Mouse (Mus musculus): Measurements from ENCODE around the gene Ctdnep1.
"Not testable (repeated sequence)": the region's sequence is repeated elsewhere in the genome, so short reads cannot be mapped to it uniquely, and the experiment has no call there.

The Ctdnep1 gene

GRCm38 (mm10) chr11:69950807-69951459 lies 30.0 kb upstream of the Ctdnep1 start:
- no peak for DNase-seq (ENCODE audit: inconsistent ontology term)

GRCm38 (mm10) chr11:69952274-69952673 lies 28.7 kb upstream of the Ctdnep1 start:
- no peak for DNase-seq (ENCODE audit: inconsistent ontology term)

- no peak for DNase-seq (ENCODE audit: inconsistent ontology term)
These were observed 27.6 kb upstream of the Ctdnep1 start for GRCm38 (mm10) chr11:69953267-69953915.

DNA sequence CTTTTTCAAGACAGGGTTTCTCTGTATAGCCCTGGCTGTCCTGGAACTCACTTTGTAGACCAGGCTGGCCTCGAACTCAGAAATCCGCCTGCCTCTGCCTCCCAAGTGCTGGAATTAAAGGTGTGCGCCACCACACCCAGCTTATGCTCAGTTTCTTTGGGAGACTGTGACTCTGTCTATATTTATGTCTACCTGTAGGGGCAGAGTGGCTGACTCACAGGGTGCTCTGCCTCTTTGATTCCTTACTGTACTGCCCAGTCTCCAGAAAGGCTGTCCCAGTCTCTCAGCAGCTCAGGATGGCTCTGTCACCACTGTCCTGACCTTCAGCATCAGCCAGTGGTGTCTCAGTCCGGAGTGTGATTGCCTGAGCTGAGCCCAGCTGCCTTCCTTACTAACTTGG lies 25.3 kb upstream of the Ctdnep1 start:
- not testable (repeated sequence) for DNase-seq (ENCODE audit: inconsistent ontology term)

DNA sequence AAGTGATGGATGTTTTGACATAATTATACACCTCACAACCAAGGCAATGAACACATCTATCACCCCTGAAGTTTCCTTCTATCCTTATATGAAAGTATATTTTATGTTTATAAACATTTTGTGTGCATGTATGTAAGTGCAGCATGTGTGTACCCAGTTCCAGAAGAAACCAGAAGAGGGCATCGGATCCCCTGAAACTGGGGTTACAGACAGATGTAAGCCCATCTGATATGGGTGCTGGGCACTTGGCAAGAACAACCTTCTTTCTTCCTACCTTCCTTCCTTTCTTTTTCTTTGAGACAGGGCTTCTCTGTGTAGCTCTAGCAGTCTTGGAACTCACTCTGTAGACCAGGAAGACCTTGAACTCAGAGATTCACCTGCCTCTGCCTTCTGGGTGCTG lies 24.7 kb upstream of the Ctdnep1 start:
- DNase-seq (ENCODE audit: inconsistent ontology term): no peak

GRCm38 (mm10) chr11:69960616-69961015 lies 20.3 kb upstream of the Ctdnep1 start:
- no peak for DNase-seq (ENCODE audit: inconsistent ontology term)

- DNase-seq (ENCODE audit: inconsistent ontology term): no peak
These were observed 19.1 kb upstream of the Ctdnep1 start for GRCm38 (mm10) chr11:69961841-69962240.

GRCm38 (mm10) chr11:69964650-69965270 lies 16.2 kb upstream of the Ctdnep1 start, which contains the start of gene Cldn7:
Gene Cldn7 (plus strand): TSS chr11:69964779.
- DNase-seq (ENCODE audit: inconsistent ontology term): no peak

GRCm38 (mm10) chr11:69965271-69966005 lies 15.5 kb upstream of the Ctdnep1 start:
- DNase-seq (ENCODE audit: inconsistent ontology term): no peak

GRCm38 (mm10) chr11:69966006-69966859 lies 14.7 kb upstream of the Ctdnep1 start:
- peak; percentile 36 for DNase-seq (ENCODE audit: inconsistent ontology term)

DNA sequence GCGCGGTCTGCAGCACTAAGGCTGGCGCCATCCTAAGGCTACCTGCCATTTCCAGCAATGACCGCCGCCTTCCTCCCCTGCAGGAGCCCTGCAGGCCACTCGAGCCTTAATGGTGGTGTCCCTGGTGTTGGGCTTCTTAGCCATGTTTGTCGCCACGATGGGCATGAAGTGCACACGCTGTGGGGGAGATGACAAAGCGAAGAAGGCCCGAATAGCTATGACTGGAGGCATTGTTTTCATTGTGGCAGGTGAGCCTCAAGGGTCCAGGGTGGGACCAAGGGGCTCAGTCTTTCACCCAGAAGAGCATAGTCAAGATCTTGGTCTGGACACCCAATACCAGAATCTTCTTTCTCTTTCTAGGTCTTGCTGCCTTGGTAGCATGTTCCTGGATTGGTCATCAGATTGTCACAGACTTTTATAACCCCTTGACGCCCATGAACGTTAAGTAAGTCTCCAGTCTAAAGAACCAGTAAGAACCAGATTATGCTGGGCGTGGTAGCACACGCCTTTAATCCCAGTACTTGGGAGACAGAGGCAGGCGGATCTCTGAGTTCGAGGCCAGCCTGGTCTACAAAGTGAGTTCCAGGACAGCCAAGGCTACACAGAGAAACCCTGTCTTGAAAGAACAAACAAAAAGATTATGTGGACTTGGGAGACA lies 14.0 kb upstream of the Ctdnep1 start:
- no peak for DNase-seq (ENCODE audit: inconsistent ontology term)

- DNase-seq (ENCODE audit: inconsistent ontology term): no peak
These were observed 12.2 kb upstream of the Ctdnep1 start for GRCm38 (mm10) chr11:69968793-69969192.

- no peak for DNase-seq (ENCODE audit: inconsistent ontology term)
These were observed 10.7 kb upstream of the Ctdnep1 start for GRCm38 (mm10) chr11:69970222-69970621.

GRCm38 (mm10) chr11:69970775-69971174 lies 10.2 kb upstream of the Ctdnep1 start:
- no peak for DNase-seq (ENCODE audit: inconsistent ontology term)

GRCm38 (mm10) chr11:69974907-69975306 lies 6.0 kb upstream of the Ctdnep1 start:
- DNase-seq (ENCODE audit: inconsistent ontology term): no peak

DNA sequence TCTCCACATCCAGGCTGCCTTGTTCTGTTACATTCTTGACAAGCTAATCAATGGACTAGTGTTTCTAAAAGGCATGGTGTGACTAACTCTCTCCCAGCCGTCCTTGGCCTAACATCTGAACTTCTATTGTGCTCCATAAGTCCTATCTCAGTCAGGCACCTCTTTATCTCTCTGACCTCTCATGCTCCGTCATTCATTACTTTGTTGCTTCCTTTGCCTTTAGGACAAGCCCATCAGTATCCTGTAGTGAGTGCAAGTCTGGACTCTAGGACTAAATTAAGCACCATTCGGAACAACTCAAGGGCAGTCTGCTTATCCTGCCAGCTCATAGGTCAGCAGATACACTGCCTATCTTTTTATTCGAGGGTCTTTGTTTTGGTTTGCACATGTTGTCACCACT lies 4.7 kb upstream of the Ctdnep1 start:
- DNase-seq (ENCODE audit: inconsistent ontology term): no peak

DNA sequence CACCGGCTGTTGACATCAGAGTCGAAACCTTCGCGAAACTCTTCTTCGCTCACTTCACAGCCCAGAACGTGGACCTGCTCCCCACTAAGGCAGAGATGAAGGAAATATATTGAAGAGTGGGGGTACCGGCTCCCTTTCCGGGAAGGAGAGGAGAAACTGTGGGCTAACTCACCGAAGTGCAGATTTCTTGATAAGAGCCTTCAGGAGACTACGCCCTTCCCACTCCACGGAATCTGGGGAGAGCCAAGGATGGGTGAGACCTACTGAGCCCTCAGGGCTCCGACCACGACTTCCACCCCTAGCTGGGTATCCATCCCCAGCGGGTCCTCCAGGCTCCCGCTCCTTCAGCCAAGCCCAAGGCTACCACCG lies 1.1 kb upstream of the Ctdnep1 start:
- DNase-seq (ENCODE audit: inconsistent ontology term): no peak

GRCm38 (mm10) chr11:69980196-69981140 lies 488 bp upstream of the Ctdnep1 start:
- DNase-seq (ENCODE audit: inconsistent ontology term): peak; percentile 100

- no peak for DNase-seq (ENCODE audit: inconsistent ontology term)
These were observed 1.3 kb downstream of the Ctdnep1 start, which contains the start of gene Elp5 for GRCm38 (mm10) chr11:69982225-69982624. Gene Elp5 (minus strand): TSS chr11:69982517.

- DNase-seq (ENCODE audit: inconsistent ontology term): no peak
These were observed 1.9 kb downstream of the Ctdnep1 start for GRCm38 (mm10) chr11:69982877-69983276.

Measured in Muller cell, postnatal 12 days (primary cell).